Mouse (Mus musculus): ENCODE measurements around the gene Dtx4. TPM values are rescaled to one million over a fixed set of nuclear protein-coding genes. Genes with fewer than 3 reads are reported as not detected.

Dtx4 gene
- polyA plus RNA-seq, 1 experiment from 2014 or later: 64.3 TPM

- ATAC-seq (ENCODE audit: low FRiP score): peak; percentile 47
These were observed 35.6 kb downstream of the Dtx4 start for GRCm38 (mm10) chr19:12465530-12466144.

GRCm38 (mm10) chr19:12464674-12465073, 36.6 kb downstream of the Dtx4 start:
- 89% methylated on average over 4 of the region's 4 CpGs for WGBS
- no peak overlapping the region for H3K4me2 ChIP-seq
- H3K4me1 ChIP-seq (ENCODE audit: control insufficient read depth, insufficient read depth, low read length): peaks cover 4% of the 10 kb centered on the region; the same call in 1 of the 2 replicates
- H3K36me3 ChIP-seq (ENCODE audit: control insufficient read depth, insufficient read depth, low read length): peaks cover 15% of the 10 kb centered on the region
- no peaks in the 10 kb centered on the region for H3K9me3 ChIP-seq (ENCODE audit: control insufficient read depth, low read length)
- no peak overlapping the region for H3K9ac ChIP-seq (ENCODE audit: low read length)
- no peak for ATAC-seq (ENCODE audit: low FRiP score)
- H3K4me3 ChIP-seq (ENCODE audit: low read depth, low read length): no peak overlapping the region
- peak; percentile 72 for DNase-seq (ENCODE audit: low spot score, missing footprints)
- H3K27me3 ChIP-seq (ENCODE audit: control insufficient read depth, insufficient read depth, low read length): no peaks in the 10 kb centered on the region
- H3K27ac ChIP-seq (ENCODE audit: low read depth, low read length): no peak overlapping the region

More at GRCm38 (mm10) chr19:12465530-12466144, 35.6 kb downstream of the Dtx4 start:
- H3K4me1 ChIP-seq (ENCODE audit: control insufficient read depth, insufficient read depth, low read length): peaks cover 4% of the 10 kb centered on the region; the same call in 1 of the 2 replicates
- no peaks in the 10 kb centered on the region for H3K27me3 ChIP-seq (ENCODE audit: control insufficient read depth, insufficient read depth, low read length)
- H3K4me3 ChIP-seq (ENCODE audit: low read depth, low read length): no peak overlapping the region
- no peak overlapping the region for H3K9ac ChIP-seq (ENCODE audit: low read length)
- H3K4me2 ChIP-seq: no peak overlapping the region
- no peaks in the 10 kb centered on the region for H3K9me3 ChIP-seq (ENCODE audit: control insufficient read depth, low read length)
- no peak overlapping the region for H3K27ac ChIP-seq (ENCODE audit: low read depth, low read length)
- no peak for DNase-seq (ENCODE audit: low spot score, missing footprints)
- peaks cover 18% of the 10 kb centered on the region for H3K36me3 ChIP-seq (ENCODE audit: control insufficient read depth, insufficient read depth, low read length)
- WGBS: 92% methylated on average over 10 of the region's 10 CpGs

GRCm38 (mm10) chr19:12464127-12464526, 37.1 kb downstream of the Dtx4 start:
- Histone ChIP-seq H3K27me3 (ENCODE audit: control insufficient read depth, insufficient read depth, low read length) (no peaks in the 10 kb centered on the region), H3K4me1 (ENCODE audit: control insufficient read depth, insufficient read depth, low read length) (peaks cover 4% of the 10 kb centered on the region; the same call in 1 of the 2 replicates), H3K4me2 (no peak overlapping the region), H3K36me3 (ENCODE audit: control insufficient read depth, insufficient read depth, low read length) (peaks cover 10% of the 10 kb centered on the region), H3K4me3 (ENCODE audit: low read depth, low read length) (no peak overlapping the region), H3K9ac (ENCODE audit: low read length) (no peak overlapping the region), H3K27ac (ENCODE audit: low read depth, low read length) (no peak overlapping the region; the same call in 1 of the 2 replicates), H3K9me3 (ENCODE audit: control insufficient read depth, low read length) (no peaks in the 10 kb centered on the region)
- DNase-seq (ENCODE audit: low spot score, missing footprints) (peak; percentile 85), ATAC-seq (ENCODE audit: low FRiP score) (no peak)
- 88% methylated on average over 5 of the region's 5 CpGs for WGBS

- no peak for ATAC-seq (ENCODE audit: low FRiP score)
These were observed 37.6 kb downstream of the Dtx4 start for GRCm38 (mm10) chr19:12463722-12464035.

GRCm38 (mm10) chr19:12462851-12463721, 38.2 kb downstream of the Dtx4 start:
- Histone ChIP-seq H3K9ac (ENCODE audit: low read length) (no peak overlapping the region), H3K36me3 (ENCODE audit: control insufficient read depth, insufficient read depth, low read length) (peaks cover 6% of the 10 kb centered on the region; the same call in 1 of the 2 replicates), H3K27me3 (ENCODE audit: control insufficient read depth, insufficient read depth, low read length) (no peaks in the 10 kb centered on the region), H3K4me1 (ENCODE audit: control insufficient read depth, insufficient read depth, low read length) (peaks cover 4% of the 10 kb centered on the region; the same call in 1 of the 2 replicates), H3K4me3 (ENCODE audit: low read depth, low read length) (no peak overlapping the region), H3K27ac (ENCODE audit: low read depth, low read length) (no peak overlapping the region), H3K9me3 (ENCODE audit: control insufficient read depth, low read length) (no peaks in the 10 kb centered on the region), H3K4me2 (no peak overlapping the region)
- no peak for ATAC-seq (ENCODE audit: low FRiP score)
- WGBS: 68% methylated on average over 7 of the region's 7 CpGs
- peak; percentile 87 for DNase-seq (ENCODE audit: low spot score, missing footprints)

More at GRCm38 (mm10) chr19:12463722-12464035, 37.6 kb downstream of the Dtx4 start:
- peak; percentile 59 for DNase-seq (ENCODE audit: low spot score, missing footprints)
- Histone ChIP-seq H3K4me2 (no peak overlapping the region), H3K36me3 (ENCODE audit: control insufficient read depth, insufficient read depth, low read length) (peaks cover 6% of the 10 kb centered on the region; the same call in 1 of the 2 replicates), H3K27me3 (ENCODE audit: control insufficient read depth, insufficient read depth, low read length) (no peaks in the 10 kb centered on the region), H3K27ac (ENCODE audit: low read depth, low read length) (no peak overlapping the region), H3K4me3 (ENCODE audit: low read depth, low read length) (no peak overlapping the region), H3K4me1 (ENCODE audit: control insufficient read depth, insufficient read depth, low read length) (peaks cover 4% of the 10 kb centered on the region; the same call in 1 of the 2 replicates), H3K9ac (ENCODE audit: low read length) (no peak overlapping the region), H3K9me3 (ENCODE audit: control insufficient read depth, low read length) (no peaks in the 10 kb centered on the region)
- 44% methylated on average over 1 of the region's 1 CpGs for WGBS

- DNase-seq (ENCODE audit: low spot score, missing footprints) (peak; percentile 79), ATAC-seq (ENCODE audit: low FRiP score) (no peak)
- H3K4me2 ChIP-seq: no peak within 1 kb of the TSS
- H3K4me3 ChIP-seq (ENCODE audit: low read depth, low read length): no peak within 1 kb of the TSS
- H3K4me1 ChIP-seq (ENCODE audit: control insufficient read depth, insufficient read depth, low read length): no peaks in the 10 kb centered on the region
- no peaks in the 10 kb centered on the region for H3K9me3 ChIP-seq (ENCODE audit: control insufficient read depth, low read length)
- H3K27ac ChIP-seq (ENCODE audit: low read depth, low read length): no peak within 1 kb of the TSS
- H3K9ac ChIP-seq (ENCODE audit: low read length): no peak within 1 kb of the TSS
- H3K27me3 ChIP-seq (ENCODE audit: control insufficient read depth, insufficient read depth, low read length): no peaks in the 10 kb centered on the region
- WGBS: 91% methylated on average over 11 of the region's 11 CpGs
- H3K36me3 ChIP-seq (ENCODE audit: control insufficient read depth, insufficient read depth, low read length): no peaks in the 10 kb centered on the region
These were observed 40.7 kb downstream of the Dtx4 start, which contains the start of gene Mpeg1 for GRCm38 (mm10) chr19:12460282-12461249. Gene Mpeg1 (plus strand): TSS chr19:12460779.

GRCm38 (mm10) chr19:12459516-12459915, 41.7 kb downstream of the Dtx4 start:
- 85% methylated on average over 4 of the region's 4 CpGs for whole genome bisulfite sequencing

GRCm38 (mm10) chr19:12457401-12458066, 43.7 kb downstream of the Dtx4 start:
- no peaks in the 10 kb centered on the region for H3K27me3 ChIP-seq (ENCODE audit: control insufficient read depth, insufficient read depth, low read length)
- no peaks in the 10 kb centered on the region for H3K4me1 ChIP-seq (ENCODE audit: control insufficient read depth, insufficient read depth, low read length)
- H3K9ac ChIP-seq (ENCODE audit: low read length): no peak overlapping the region
- 87% methylated on average over 12 of the region's 12 CpGs for WGBS
- no peaks in the 10 kb centered on the region for H3K9me3 ChIP-seq (ENCODE audit: control insufficient read depth, low read length)
- H3K36me3 ChIP-seq (ENCODE audit: control insufficient read depth, insufficient read depth, low read length): no peaks in the 10 kb centered on the region
- no peak overlapping the region for H3K27ac ChIP-seq (ENCODE audit: low read depth, low read length)
- no peak for ATAC-seq (ENCODE audit: low FRiP score)
- H3K4me3 ChIP-seq (ENCODE audit: low read depth, low read length): no peak overlapping the region
- H3K4me2 ChIP-seq: no peak overlapping the region
- no peak for DNase-seq (ENCODE audit: low spot score, missing footprints)

More at GRCm38 (mm10) chr19:12459516-12459915, 41.7 kb downstream of the Dtx4 start:
- no peaks in the 10 kb centered on the region for H3K36me3 ChIP-seq (ENCODE audit: control insufficient read depth, insufficient read depth, low read length)
- no peak overlapping the region for H3K4me2 ChIP-seq
- no peak overlapping the region for H3K27ac ChIP-seq (ENCODE audit: low read depth, low read length)
- H3K9ac ChIP-seq (ENCODE audit: low read length): no peak overlapping the region
- no peak overlapping the region for H3K4me3 ChIP-seq (ENCODE audit: low read depth, low read length)
- H3K27me3 ChIP-seq (ENCODE audit: control insufficient read depth, insufficient read depth, low read length): no peaks in the 10 kb centered on the region
- H3K4me1 ChIP-seq (ENCODE audit: control insufficient read depth, insufficient read depth, low read length): no peaks in the 10 kb centered on the region
- H3K9me3 ChIP-seq (ENCODE audit: control insufficient read depth, low read length): no peaks in the 10 kb centered on the region
- ATAC-seq (ENCODE audit: low FRiP score): no peak
- DNase-seq (ENCODE audit: low spot score, missing footprints): no peak
